Mouse (Mus musculus): ENCODE measurements around the gene Car14. TPM values are rescaled to one million over a fixed set of nuclear protein-coding genes. Genes with fewer than 3 reads are reported as not detected.
"Not testable (repeated sequence)": the region's sequence is repeated elsewhere in the genome, so short reads cannot be mapped to it uniquely, and the experiment has no call there.

Gene Car14
- total RNA-seq, 2 experiments from 2014 or later = 39.2 to 64.9 TPM

DNA sequence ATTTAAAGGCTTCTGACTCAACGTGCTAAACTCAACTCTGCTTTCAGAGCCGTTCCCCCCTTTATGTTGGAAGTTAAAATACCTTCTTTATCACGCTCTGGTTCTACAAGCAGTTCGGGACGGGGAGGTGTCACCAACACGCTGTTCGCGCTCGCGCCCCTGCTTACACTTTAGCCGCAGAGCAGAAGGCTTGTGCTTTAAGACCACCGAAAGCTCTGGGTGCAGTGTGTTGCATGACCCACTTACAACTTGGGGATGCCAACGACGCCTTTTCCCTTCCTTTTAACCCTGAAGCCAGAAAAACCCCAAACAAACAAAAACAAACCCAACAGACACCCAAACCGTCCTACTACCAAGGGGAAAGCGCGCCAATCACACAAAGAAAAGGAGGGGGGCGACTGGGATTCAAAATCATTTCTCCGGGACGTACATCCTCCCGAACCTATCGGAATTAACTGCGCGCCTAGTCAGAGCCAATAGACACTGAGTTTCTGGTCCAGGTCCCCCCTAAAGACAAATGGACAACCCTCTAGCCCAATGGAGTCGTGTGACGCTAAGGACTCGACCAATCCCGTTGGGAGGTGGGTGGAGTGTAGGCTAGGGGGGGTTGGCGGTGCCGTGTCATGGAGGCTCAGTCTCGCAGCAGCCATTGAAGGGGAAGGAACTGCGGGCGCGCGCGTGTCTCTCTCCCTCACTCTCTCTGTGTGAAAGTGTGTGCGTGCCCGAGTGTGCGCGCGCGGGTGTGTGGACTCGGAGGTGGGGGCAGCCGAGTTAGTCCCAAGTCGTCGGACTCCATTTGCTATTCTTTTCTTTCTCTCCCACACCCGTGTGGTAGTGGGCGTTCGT lies 24.4 kb upstream of the Car14 start, which contains the start of gene Anp32e:
Gene Anp32e (plus strand): TSS at position 589 of the 846 bp plus-strand sequence.
- peak; percentile 95 for DNase-seq
- intact Hi-C loops (cut with DNase I; ENCODE audit: low total_unique reads) = no loop called here

DNA sequence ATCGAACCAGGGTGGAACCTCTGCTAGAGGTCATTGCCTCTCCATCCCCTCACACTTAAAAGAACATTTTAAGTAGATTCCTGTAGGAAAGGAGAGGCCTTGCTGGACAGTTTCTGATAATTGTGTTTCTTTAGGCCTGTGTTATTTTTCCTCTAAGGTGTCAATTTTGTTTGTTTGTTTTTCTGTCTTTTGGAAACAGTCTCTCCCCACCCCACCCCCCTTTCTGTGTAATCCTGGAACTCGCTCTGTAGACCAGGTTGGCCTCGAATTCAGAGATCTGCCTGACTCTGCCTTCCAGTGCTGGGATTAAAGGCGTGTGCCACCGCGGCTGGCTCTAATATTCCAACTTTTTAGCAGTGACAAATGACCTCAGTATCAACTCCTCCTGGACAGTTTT lies 23.8 kb upstream of the Car14 start:
- intact Hi-C loops (cut with DNase I; ENCODE audit: low total_unique reads) = no loop called here
- DNase-seq = no peak

DNA sequence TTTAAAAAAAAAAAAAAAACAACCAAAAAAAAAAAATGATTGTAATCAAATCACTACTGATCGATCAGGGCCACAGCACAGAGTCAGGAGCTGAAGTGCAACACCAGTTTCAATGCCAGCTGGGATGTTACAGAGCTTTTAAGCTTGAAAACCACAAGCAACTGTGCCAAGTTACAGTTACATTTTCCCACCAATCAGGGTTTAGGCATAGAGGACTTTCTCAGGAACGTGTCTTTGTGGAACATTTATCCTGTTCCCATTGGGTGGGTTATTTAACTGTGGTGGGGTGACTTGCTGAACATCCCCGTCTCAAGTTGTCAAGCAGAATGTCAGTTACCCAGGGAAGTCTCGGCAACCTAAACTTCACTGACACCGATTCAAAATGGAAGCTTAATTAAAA lies 20.6 kb upstream of the Car14 start:
- DNase-seq = no peak
- intact Hi-C loops (cut with DNase I; ENCODE audit: low total_unique reads) = no loop called here

DNA sequence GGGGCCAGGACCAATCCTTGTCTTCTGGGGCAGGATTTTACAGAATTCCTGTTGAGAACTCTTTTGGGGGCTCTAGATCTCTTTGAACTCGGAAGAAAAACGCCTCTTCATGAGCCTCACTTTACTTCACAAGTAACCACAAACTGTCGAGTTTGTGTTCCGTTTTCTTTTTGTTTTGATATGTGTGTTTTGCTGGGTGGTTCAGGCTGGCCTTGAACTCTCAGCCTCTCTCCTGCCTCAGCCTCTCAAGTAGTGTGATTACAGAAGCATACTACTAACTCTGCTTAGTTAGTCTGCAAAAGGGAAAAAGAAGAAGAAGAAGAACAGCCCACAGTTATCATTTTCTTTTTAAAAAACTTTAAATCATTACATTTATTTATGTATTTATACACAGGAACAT lies 19.7 kb upstream of the Car14 start:
- intact Hi-C loops (cut with DNase I; ENCODE audit: low total_unique reads) = no loop called here
- DNase-seq = no peak

DNA sequence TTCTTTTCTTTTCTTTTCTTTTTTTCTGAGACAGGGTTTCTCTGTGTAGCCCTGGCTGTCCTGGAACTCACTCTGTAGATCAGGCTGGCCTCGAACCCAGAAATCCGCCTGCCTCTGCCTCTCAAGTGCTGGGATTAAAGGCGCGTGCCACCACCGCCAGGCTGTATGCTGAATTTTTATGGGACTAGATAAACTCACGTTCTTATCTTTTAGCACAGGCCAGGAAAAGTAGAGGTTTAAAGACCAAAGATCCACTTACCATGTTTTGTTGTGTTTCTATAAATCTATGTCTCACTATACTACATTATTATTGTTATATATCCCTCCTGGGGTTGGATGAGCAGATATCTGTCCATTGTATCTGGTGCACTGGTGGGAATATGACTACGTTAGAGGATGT lies 18.9 kb upstream of the Car14 start:
- DNase-seq; intact Hi-C loops (cut with DNase I; ENCODE audit: low total_unique reads): not testable (repeated sequence)

DNA sequence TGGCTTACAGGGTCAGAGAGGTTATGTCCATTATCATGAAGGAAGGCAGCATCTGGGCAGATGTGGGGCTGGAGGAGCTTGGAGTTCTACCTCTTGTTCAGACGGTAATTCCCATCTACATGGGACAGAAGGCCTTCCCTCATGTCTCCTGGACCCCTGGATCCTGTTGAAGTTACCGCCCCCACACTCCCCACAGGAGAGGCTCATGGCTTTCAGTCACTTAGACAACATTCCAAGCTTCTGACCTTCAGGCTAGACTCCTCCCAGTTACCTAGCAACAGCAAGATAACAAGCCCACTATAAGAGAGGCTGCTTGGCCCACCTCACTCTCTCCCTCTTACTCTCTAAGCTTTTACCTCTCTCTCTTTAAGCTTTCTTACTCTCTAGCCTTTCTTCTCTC lies 16.0 kb upstream of the Car14 start:
- intact Hi-C loops (cut with DNase I; ENCODE audit: low total_unique reads); DNase-seq: not testable (repeated sequence)

DNA sequence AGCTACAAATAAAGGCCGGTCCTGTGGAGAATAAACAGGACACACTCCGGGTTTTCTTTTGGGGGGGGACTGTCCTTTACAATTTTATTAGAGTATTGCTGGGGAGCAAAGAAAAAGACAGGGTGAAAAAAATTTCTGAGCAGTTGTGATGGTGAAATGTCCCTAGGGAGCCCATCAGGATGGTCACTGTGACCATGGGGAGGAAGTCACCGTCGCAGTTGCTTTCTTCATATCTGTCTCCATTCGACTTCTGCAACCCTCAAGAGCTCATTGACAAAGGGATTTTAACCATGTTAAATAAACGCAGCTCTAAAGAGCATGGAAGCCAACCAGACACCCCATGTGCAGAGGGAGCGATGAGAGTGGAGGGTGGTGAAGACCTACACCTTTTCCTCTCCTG lies 12.3 kb upstream of the Car14 start:
- intact Hi-C loops (cut with DNase I; ENCODE audit: low total_unique reads) = no loop called here
- DNase-seq = no peak

DNA sequence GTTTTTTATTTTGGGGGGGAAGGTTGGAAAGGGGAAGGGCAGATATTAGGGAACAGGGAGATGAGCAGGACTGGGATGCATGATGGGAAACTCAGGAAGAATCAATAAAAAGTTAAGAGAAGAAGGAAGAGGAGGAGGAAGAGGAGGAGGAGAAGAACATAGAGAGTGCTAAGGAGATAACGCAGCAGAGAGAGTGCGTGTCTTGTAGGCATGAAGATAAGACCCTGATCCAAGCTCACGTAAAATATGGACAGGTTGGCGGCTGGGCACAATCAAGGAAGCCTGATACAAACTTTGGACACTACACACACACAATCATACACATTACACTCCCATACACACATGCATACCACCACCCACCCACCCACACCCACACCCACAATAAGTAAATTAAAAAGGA lies 10.2 kb upstream of the Car14 start:
- DNase-seq = no peak
- intact Hi-C loops (cut with DNase I; ENCODE audit: low total_unique reads) = no loop called here

DNA sequence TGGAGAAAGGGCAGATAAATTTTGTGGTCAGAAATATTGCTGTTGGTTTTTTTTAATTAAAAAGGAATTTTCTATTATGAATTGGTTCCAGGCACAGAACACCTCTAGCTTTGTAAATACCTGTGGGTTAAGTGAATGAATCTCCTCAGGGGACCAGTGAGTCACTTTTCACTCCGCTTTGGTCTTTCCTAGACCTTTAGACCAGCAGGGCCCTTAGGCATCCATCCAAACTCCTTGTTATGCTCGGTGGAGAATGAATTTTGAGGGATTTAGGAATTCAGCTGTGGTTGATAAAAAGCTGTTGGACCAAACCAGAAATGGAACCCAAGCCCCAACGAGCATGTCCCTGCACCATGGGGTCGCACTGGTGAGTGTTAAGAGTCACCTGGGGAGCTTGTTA lies 3.1 kb upstream of the Car14 start:
- intact Hi-C loops (cut with DNase I; ENCODE audit: low total_unique reads) = loop anchor here (2.0 to 5.0 kb wide), 2 partner anchors 25 to 45 kb away; partner anchors contain the start of gene Ciart
- DNase-seq = no peak

DNA sequence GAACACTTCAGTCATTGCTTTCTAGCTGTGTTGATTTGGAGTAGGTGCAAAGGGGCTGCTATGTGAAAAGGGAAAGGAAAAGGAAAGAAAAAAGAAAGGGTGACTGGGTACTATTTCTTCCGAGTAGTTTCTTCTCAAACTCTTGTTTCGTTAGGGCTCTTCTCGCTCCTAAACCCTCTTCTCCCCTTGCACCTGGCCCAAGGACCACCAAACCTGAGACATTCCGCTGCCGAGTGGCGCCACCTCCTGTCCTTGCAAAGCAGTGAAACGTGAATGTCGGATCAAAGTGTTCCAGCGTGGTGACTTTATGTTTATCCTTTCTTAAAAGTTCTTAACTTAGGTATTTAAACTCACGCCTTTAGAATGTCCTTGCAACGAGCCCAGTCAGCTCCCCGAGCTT lies 2.4 kb upstream of the Car14 start:
- peak; percentile 49 for DNase-seq
- intact Hi-C loops (cut with DNase I; ENCODE audit: low total_unique reads) = loop anchor here (2.0 to 5.0 kb wide), 2 partner anchors 24 to 45 kb away; partner anchors contain the start of gene Ciart

DNA sequence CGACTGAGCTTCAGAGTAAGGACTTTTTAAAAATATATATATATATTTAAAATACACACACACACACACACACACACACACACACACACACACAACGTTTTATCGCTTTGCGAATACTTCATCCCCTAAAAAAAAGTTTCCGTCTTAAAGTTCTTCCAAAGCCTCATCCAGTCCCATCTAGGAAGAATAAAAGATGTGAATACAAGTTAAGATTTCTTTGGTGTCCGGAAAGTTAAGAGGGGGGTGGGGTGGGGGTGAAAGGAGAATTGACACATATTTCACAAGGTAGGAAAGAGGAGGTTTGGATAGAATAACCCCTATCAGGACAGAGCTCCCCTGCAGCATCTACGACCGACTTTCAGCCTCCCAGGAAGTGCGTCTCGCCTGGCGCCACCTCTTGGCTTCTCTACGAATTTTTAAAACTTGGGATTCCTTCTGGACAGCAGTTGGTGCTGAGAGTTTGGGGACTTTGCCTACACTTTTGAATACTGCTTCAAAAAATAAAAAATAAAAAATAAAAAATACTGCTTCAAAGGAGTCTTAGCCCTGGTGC lies 1.5 kb upstream of the Car14 start:
- DNase-seq = peak; percentile 36
- intact Hi-C loops (cut with DNase I; ENCODE audit: low total_unique reads) = loop anchor here (2.0 to 5.0 kb wide), 2 partner anchors 23 to 44 kb away; partner anchors contain the start of gene Ciart

DNA sequence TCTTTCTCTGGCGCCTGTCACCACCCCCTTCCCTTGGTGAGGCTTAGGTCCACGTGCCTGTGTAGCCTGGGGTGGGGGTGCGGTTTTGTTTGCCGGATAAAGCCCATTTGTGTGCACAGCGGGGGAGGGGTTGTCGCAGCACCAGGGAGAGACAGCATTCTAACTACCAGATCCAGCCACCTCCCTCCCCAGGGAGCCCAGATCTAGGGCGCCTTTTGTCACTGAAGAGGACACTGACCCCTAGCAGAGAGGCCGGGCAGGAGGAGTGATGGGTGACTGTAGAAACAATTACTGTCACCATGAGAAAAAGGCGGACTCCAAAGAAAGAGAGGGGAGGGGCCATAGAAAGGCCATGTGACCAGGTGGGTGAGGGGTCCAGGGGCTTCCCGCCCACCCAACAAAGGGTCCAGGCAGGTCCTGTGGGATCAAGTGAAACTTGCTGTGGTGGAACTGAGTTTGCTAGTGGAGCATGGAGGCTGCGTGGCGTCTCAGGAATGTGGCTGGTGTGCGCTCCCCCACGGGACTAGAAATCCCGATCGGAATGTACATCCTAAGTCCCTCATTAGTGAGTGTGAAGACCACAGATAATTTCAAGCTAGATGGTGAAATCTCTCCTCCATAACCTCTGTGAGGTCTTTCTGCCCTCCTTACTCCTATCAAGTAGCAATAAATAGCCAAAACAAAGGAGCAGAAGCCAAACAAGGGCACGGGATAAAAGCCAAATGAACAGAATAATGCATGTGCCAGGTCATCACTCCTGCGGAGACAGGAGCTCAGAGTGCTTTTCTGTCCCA lies 852 bp upstream of the Car14 start:
- peak; percentile 13 for DNase-seq
- intact Hi-C loops (cut with DNase I; ENCODE audit: low total_unique reads) = loop anchor here (5.0 kb wide), 1 partner anchor 43 kb away; no protein-coding TSS in a partner anchor

DNA sequence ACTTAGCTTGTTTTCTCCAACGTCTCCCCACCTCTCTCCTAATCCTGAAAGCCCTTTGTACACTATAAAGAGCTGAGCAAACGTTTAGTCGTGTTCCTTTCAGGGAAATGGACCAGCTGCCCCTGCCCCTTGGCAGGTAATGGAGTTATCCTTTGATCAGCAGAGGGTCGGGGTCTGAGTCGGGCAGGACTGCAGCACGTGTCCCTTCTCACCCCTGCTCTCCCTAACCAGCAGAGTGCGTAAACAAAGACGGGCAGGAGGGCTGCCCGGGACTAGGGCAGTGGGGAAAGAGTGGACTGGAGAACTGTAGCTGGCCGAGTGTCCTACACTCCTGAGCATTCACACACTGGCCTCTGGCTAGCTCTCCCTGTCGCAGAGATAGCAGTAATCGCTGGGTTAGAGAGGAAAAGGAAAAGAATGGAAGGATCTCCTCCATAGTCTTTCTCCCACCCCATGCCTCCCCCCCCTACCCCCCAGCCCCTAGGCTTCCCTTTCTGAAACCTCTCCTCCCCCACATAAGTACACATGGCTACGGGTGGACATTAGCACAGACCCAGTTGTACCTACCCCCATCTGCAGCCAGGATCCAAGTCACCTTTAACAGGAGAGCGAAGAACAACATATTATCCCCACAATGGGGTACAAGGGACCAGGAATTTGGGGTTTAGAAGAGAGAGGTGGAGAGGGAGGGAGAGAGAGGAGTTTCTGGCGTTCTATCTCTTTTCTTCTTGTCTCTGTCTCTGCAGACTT lies 563 bp downstream of the Car14 start:
- DNase-seq = no peak
- intact Hi-C loops (cut with DNase I; ENCODE audit: low total_unique reads) = no loop called here

DNA sequence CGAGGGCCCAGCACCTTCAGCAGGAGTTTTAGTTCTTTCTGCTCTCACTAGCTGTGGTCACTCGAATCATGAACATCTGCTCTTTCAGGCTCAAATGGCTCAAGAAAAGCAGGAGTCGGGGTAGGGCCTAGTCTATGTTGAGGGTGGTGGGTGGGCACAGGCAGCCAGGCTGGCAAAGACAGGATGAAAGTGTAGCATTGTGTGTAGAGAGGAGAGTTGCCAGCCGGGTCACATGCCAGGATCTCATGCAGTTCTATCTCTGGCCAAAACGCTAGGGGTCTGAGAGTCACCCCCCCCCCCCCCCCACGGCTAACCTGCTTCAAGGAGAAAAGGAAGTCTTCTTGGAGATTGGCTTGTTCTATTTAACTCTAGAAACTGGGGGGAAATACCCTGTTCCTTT lies 1.8 kb downstream of the Car14 start:
- no peak for DNase-seq
- intact Hi-C loops (cut with DNase I; ENCODE audit: low total_unique reads) = no loop called here

DNA sequence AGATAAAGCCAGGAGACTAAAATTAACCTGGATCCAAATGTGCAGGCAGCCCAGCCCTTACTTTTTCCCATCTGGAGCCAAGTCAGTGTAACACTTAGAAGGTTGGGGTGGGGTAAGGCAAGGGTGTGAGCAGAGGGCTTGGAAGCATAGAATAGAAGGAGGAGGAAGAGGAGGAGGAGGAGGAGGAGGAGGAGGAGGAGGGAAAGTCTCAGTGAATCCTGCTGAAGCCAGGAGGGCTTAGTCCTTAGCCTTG lies 2.2 kb downstream of the Car14 start:
- intact Hi-C loops (cut with DNase I; ENCODE audit: low total_unique reads) = no loop called here
- no peak for DNase-seq

DNA sequence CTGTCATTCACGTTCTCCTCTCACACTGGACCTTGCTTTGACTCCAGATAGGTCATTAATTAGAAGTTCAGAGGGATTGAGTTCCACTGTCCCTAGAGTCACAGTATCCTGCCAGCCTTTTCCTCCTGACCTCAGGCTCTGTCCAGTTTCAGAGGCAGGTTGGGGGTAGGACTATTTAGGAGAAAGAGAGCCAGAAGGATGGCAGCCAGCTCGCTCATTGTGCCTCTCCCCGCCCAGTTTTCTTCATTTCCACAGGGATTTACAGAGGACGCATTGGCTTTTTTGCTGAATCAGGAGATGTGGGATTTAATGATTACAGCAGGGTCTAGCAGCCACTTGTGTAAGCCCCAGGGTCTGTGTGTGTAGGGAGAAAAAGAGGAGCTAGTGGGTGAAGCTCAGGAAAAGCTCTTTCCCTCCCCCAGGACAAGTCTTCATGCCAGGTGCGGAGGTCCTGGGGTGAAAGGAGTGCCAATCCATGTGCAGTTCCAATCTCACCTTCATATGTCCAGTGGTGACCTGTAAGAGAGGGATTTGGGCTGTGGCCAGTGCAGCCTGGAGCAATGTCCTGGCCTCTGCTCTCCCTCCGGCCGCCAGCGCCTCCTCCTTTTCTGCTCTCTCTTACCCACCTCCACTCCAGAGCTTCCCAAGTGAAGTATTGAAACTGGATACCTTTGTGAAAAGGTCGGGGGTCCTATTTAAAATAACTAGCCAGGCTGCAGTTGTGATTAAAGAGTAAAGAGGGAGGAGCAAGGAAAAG lies 2.7 kb downstream of the Car14 start:
- DNase-seq = peak; percentile 56
- intact Hi-C loops (cut with DNase I; ENCODE audit: low total_unique reads) = no loop called here

DNA sequence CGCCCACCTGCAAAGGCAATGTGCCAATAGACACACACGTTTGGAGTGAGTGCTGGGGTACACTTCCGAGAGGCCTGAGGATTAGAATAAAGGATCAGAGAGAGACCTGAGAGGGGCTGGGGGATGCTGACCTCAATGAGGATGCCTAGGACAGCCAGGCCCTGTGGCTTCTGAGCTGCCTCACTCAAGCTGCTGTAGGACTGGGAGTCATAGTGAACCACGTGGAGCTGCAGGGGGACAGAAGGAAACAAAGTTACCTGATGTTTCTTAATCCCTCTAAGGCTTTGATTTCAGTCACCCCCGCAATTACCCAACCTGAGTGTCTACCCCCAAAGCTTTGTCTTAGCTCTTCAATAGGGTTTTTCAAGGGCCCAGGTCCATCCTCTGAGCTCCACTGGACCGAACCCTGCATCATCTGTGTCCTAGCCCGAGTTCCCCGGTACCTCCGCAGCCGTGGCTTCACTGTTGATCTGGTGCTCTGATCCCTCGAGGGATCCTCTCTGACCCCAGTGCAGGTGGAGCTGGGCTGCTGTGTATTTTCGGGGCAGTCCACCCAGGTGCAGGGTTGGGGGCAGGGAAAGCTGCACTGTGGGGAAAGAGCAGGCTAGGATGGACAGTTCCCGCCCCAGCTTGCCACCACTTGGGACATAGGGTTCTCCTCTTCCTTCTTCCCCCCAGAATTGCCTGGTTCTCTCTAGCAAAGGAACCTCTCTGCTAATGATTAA lies 4.5 kb downstream of the Car14 start:
- DNase-seq = no peak
- intact Hi-C loops (cut with DNase I; ENCODE audit: low total_unique reads) = no loop called here

DNA sequence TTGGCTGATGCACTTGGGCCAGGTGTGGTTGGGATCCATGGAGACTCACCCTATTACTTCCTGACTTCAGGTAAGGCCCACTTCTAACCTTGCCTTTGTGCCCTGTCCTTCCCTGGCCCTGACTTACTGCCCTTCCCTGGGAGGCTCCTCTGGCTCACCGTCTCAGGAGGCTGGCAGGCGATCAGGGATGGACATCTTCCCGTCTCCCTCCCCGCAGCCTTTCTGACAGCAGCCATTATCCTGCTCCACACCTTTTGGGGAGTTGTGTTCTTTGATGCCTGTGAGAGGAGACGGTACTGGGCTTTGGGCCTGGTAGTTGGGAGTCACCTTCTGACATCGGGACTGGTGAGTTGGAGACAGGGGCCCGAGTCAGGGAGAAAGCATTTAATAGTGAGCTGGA lies 9.0 kb downstream of the Car14 start:
- DNase-seq; intact Hi-C loops (cut with DNase I; ENCODE audit: low total_unique reads): not testable (repeated sequence)

All from gastrocnemius, postnatal 14 days (tissue).